Mouse (Mus musculus) cortical plate, adult 2 months (tissue): ENCODE measurements around the gene Adam19.
"Not testable (repeated sequence)": the region's sequence is repeated elsewhere in the genome, so short reads cannot be mapped to it uniquely, and the experiment has no call there.

ENCODE experiments used
- CTCF ChIP-seq: fragments of 200-500 bp; IDR thresholded peaks from 2 replicates; pipeline ENCODE4 v1.5.1; 2011; ENCODE audit warnings: mild to moderate bottlenecking, control low read depth, low read length; ENCODE audit not compliant: insufficient read depth; ENCODE audit errors: extremely low read depth
- POLR2A ChIP-seq: fragments of 200-500 bp; IDR thresholded peaks from 2 replicates; pipeline ENCODE4 v1.6.1; 2011; ENCODE audit warnings: mild to moderate bottlenecking, low read length, control low read depth; ENCODE audit not compliant: insufficient read depth; ENCODE audit errors: extremely low read depth

- peak; percentile 61 for TF ChIP-seq CTCF
- not testable (repeated sequence) for TF ChIP-seq POLR2A
Measured at GRCm38 (mm10) chr11:46052105-46052659, 3.6 kb upstream of the Adam19 start, which contains the start of gene Gm12166.
